Mouse (Mus musculus): Measurements from ENCODE around the gene Med18. TPM values are rescaled to one million over a fixed set of nuclear protein-coding genes. Genes with fewer than 3 reads are reported as not detected.
"Not testable (repeated sequence)": the region's sequence is repeated elsewhere in the genome, so short reads cannot be mapped to it uniquely, and the experiment has no call there.

Med18 gene
- polyA plus RNA-seq, 1 experiment from 2014 or later: 31.5 TPM

GRCm38 (mm10) chr4:132482956-132483608 lies 19.4 kb upstream of the Med18 start:
- no peak for DNase-seq (ENCODE audit: low spot score)

GRCm38 (mm10) chr4:132482104-132482503 lies 18.4 kb upstream of the Med18 start:
- DNase-seq (ENCODE audit: low spot score): not testable (repeated sequence)

DNA sequence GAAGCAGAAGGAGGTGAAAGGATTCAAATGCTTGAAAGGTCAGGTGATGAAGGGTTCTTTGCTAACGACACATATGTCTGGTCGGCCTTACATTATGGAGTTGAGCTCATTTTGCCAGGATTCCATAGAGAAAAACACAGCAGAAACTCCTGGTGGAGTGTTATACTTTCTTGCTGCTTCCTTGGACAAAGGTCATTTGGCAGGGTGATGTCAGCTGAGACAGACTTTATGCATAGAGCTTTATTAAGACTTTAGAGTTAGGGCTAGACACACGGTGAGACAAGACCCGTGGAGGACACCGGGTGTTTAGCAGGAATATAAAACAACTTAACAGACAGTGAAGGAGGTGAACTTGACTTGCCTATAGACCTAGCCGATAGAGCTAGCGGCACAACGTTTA lies 14.1 kb upstream of the Med18 start:
- no peak for DNase-seq (ENCODE audit: low spot score)

- DNase-seq (ENCODE audit: low spot score): no peak
Measured at GRCm38 (mm10) chr4:132475895-132476878, 12.5 kb upstream of the Med18 start.

- no peak for DNase-seq (ENCODE audit: low spot score)
Measured at GRCm38 (mm10) chr4:132474631-132475030, 10.9 kb upstream of the Med18 start.

- DNase-seq (ENCODE audit: low spot score): no peak
Measured at GRCm38 (mm10) chr4:132473411-132473810, 9.7 kb upstream of the Med18 start.

DNA sequence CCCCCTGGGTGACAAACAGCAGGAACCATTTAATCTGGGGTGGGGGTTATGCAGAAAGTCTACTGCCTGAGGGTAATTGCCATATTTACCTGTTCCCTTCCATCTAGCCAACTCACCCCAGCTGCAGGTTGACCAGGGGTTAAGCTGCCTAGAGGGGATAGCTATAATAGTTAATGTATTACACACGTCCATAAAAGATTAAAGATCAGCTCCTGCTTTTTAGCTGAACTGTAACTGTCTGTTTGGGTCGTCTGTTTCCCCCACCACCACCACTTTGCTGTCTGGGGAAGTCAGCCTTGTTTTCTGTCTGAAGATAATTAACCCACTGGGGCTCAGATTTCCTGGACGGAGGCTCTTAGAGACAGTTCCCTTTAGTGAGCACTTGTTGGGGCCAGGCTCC lies 6.2 kb upstream of the Med18 start:
- DNase-seq (ENCODE audit: low spot score): no peak

DNA sequence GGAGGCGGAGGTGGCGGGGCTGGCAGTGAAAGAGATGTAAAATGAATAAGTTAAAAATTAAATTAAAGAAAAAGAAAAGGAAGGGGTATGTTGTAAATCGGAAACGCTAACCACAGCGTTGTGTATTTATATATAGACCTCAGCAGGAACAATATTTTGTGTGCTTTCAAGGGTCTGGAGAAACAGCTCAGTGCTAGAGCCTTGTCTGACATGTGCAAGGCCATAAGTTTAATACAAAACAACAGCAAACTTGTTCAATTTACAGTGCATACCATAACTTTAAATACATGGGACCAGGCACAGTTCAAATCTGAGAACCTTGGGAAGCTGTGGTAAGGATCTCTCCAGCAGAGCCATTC lies 513 bp upstream of the Med18 start:
- DNase-seq (ENCODE audit: low spot score): no peak

DNA sequence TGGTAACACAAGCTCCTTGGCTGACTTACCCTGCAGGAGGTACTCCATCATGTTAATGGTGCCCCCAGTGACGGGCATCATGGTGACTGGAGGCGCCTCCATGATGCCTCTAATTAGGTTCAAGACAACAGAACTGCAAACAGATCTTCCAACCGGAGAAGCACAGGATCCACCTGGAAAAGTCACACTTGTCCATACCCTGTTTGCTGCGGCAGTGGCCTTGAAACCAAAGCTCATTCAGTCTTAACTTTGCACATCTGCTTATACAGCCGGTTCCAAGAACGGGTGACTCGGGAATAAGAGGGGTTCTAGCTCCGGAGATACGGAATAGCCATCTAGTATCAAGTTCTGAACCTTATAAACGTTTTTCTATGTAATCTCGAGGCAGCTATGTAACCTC lies 885 bp downstream of the Med18 start:
- DNase-seq (ENCODE audit: low spot score): peak; percentile 10

- DNase-seq (ENCODE audit: low spot score): no peak
Measured at GRCm38 (mm10) chr4:132460225-132460624, 3.5 kb downstream of the Med18 start.

DNA sequence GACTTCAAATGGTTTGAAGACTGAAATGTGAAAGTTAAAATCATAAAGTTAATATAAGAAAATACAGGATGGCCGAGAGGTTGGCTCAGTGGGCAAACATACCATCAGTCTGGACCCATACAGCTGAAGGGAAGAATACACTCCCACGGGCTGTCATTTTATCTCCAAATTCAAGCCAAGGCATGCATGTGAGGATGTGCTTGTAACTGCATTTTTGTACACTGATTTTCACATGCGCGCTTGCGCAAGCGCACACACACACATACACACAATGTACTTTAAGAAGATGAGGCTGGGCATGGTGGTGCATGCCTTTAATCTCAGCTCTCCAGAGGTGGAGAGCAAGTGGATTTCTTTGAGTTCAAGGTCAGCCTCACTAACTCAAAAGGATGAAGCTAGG lies 8.2 kb downstream of the Med18 start:
- DNase-seq (ENCODE audit: low spot score): no peak

- DNase-seq (ENCODE audit: low spot score): no peak
Measured at GRCm38 (mm10) chr4:132455146-132455545, 8.6 kb downstream of the Med18 start.

DNA sequence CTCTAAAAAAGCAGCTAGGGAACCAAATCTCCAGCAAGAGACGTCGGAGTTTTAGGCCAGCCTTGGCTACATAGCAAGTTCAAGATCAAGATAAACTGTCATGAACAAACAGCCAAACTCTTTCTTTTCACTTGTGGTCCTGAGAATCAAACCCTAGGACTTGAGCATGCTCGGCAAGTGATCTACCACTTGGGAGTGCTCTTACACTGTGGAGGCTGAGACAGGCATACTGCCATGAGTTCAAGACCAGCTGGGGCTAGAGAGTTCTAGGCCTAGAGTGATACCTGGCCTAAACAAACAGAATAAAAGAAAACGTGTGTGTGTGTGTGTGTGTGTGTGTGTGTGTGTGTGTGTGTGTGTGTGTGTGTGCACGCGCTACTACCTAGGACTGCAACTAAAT lies 9.5 kb downstream of the Med18 start:
- no peak for DNase-seq (ENCODE audit: low spot score)

GRCm38 (mm10) chr4:132449778-132450177 lies 13.9 kb downstream of the Med18 start:
- DNase-seq (ENCODE audit: low spot score): no peak

DNA sequence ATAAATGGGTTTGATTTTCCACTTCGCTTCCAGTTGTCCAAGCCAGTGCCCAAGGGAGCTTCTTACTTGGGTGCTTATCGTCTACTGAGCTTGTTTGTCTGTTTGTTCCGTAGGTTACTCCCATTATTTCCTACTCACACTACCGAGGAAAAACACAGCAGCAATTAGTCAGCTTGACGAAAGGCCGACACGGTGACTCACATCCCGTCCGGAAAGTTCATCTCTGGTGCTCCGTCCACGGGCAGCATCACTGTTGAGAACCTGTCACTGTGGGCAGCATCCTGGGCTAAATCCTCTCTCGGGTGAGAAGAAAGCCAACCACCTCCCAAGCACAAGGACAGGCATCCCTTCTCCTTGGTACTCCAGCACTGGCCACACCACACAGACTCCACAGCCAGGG lies 17.6 kb downstream of the Med18 start:
- no peak for DNase-seq (ENCODE audit: low spot score)

DNA sequence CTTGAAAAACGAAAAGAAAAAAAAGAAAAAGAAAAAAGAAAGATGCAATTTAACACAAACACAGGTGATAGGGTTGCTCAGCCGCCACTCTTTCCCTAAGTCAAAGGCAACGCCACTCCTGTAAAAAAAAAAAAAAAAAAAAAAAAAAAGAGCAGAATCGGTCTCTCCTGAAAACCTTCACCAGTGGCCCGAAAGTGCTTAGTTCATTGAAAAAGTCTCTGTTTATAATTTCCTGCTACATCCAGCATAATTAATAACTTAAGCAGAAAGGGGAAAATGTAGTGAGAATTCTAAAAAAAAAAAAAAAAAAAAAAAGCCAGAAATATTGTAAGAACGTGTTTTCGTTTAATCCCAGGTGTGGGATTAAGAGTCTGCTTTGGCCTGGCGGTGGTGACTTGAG lies 19.2 kb downstream of the Med18 start:
- DNase-seq (ENCODE audit: low spot score): no peak

DNA sequence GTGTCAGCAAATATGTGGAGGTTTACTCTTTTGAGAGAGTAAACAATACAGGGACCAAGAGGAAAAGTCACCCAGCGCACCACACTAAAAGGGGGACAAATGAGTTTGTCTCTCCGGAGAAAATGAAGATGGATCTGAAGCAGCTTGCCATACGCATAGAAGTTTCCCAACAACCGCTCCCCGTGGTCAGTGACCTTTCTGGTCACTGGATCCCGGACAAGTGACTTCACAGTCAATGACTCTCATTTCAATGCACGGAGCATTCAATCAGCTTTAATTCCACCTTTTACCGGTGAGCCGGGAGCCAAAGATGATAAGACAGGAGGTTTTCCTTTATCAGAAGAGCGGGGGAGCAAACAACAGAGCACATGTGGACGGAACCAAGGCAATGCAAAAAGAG lies 25.9 kb downstream of the Med18 start:
- DNase-seq (ENCODE audit: low spot score): no peak

GRCm38 (mm10) chr4:132432717-132433372 lies 30.9 kb downstream of the Med18 start:
- DNase-seq (ENCODE audit: low spot score): no peak

DNA sequence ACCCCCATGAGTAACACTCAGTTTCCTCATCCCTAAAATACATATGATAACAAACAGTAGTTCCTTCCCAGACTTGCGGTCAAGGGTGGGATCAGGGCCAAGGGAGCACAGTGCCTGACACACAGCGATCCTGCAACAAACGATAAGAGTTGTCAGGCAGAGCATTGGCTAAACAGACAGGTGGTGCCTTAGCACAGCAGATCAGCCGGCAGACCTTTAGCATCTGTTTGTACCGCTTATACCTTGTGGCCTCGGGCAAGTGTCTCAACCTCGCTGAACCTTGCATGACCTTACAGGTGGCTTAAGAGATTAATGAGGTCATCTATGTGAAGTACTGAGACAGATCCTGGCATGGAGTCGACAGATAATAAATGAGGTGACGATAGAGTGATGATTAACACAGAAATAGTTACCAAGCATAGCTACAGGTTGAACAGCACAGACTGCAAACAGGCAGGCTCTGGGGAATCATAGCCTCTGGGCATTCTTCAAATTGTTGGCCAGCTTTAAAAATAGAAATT lies 35.6 kb downstream of the Med18 start:
- DNase-seq (ENCODE audit: low spot score): no peak

DNA sequence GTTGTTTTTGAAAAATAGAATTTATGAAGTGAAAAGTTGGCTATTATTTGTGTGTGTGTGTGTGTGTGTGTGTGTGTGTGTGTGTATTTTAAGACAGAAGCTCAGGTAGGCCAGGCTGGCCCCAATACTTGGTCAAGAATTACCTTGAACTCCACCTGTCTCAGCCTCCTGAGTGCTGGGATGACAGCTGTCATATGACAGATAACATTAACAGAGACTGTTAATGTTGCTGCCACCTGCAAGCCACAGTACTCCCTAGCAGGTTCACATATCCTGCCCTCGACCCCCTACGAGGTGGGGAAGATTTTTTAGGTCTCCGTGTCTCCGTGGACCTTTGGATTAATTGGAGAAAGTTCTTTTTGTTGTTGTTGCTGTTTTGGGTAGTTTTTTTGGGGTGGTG lies 36.2 kb downstream of the Med18 start:
- no peak for DNase-seq (ENCODE audit: low spot score)

- no peak for DNase-seq (ENCODE audit: low spot score)
Measured at GRCm38 (mm10) chr4:132426021-132426420, 37.7 kb downstream of the Med18 start.

DNA sequence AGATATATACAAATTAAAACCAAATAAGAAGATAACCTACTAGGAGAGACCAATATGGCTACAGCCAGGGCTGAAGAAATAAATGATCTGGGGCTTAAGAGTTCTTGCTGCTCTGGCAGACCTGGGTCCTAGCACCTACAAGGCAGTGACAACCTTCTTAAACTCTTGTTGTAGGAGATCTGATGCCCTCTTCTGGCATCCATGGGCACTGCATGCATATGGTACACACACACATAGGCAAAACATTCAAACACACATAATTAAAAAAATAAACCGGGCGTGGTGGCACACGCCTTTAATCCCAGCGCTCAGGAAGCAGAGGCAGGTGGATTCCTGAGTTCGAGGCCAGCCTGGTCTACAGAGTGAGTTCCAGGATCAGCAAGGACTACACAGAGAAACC lies 39.0 kb downstream of the Med18 start:
- peak; percentile 14 for DNase-seq (ENCODE audit: low spot score)
